Mouse (Mus musculus) T-cell, adult 2 months (primary cell): ENCODE data around the gene Fank1.
A peak's percentile ranks its signal among the peaks of the same experiment; 100 is the strongest.

Source experiments
- DNase-seq: peaks from one replicate; pipeline ENCODE4 v3.0.0; 2022; ENCODE audit warnings: low spot score

Fank1 gene

GRCm38 (mm10) chr7:133768517-133768916 lies 8.1 kb upstream of the Fank1 start:
- no peak for DNase-seq

GRCm38 (mm10) chr7:133775179-133775578 lies 1.5 kb upstream of the Fank1 start:
- DNase-seq = no peak

- peak; percentile 2 for DNase-seq
Observed at GRCm38 (mm10) chr7:133775796-133776625, 650 bp upstream of the Fank1 start.

GRCm38 (mm10) chr7:133781583-133781982 lies 4.9 kb downstream of the Fank1 start:
- no peak for DNase-seq

- no peak for DNase-seq
Observed at GRCm38 (mm10) chr7:133781991-133782390, 5.3 kb downstream of the Fank1 start.

- no peak for DNase-seq
Observed at GRCm38 (mm10) chr7:133782717-133783435, 6.2 kb downstream of the Fank1 start, which contains the start of gene Dhx32. Dhx32 (minus strand) TSS chr7:133782726.

- no peak for DNase-seq
Observed at GRCm38 (mm10) chr7:133787571-133787970, 10.9 kb downstream of the Fank1 start.

GRCm38 (mm10) chr7:133788147-133788546 lies 11.5 kb downstream of the Fank1 start:
- no peak for DNase-seq

- no peak for DNase-seq
Observed at GRCm38 (mm10) chr7:133790171-133790570, 13.5 kb downstream of the Fank1 start.

- DNase-seq = no peak
Observed at GRCm38 (mm10) chr7:133790608-133791229, 14.1 kb downstream of the Fank1 start.

- DNase-seq = no peak
Observed at GRCm38 (mm10) chr7:133792771-133793170, 16.1 kb downstream of the Fank1 start.

- DNase-seq = no peak
Observed at GRCm38 (mm10) chr7:133793248-133794131, 16.8 kb downstream of the Fank1 start.

GRCm38 (mm10) chr7:133794720-133795119 lies 18.1 kb downstream of the Fank1 start:
- DNase-seq = no peak

GRCm38 (mm10) chr7:133799928-133800327 lies 23.3 kb downstream of the Fank1 start:
- DNase-seq = no peak

- no peak for DNase-seq
Observed at GRCm38 (mm10) chr7:133801823-133802222, 25.2 kb downstream of the Fank1 start.

GRCm38 (mm10) chr7:133805614-133806175 lies 29.0 kb downstream of the Fank1 start:
- no peak for DNase-seq

GRCm38 (mm10) chr7:133812927-133813326 lies 36.3 kb downstream of the Fank1 start:
- no peak for DNase-seq

- no peak for DNase-seq
Observed at GRCm38 (mm10) chr7:133813331-133813730, 36.7 kb downstream of the Fank1 start.

GRCm38 (mm10) chr7:133823751-133824150 lies 47.1 kb downstream of the Fank1 start:
- DNase-seq = no peak

GRCm38 (mm10) chr7:133824579-133824978 lies 47.9 kb downstream of the Fank1 start:
- no peak for DNase-seq

- no peak for DNase-seq
Observed at GRCm38 (mm10) chr7:133828514-133828913, 51.9 kb downstream of the Fank1 start.
